Mouse (Mus musculus): Measurements from ENCODE around the gene Tmtc1. TPM values are rescaled to one million over a fixed set of nuclear protein-coding genes. Genes with fewer than 3 reads are reported as not detected.

Gene Tmtc1
- polyA plus RNA-seq, 1 experiment from 2014 or later, result 3.2 TPM

GRCm38 (mm10) chr6:148392147-148392546 lies 52.0 kb downstream of the Tmtc1 start:
- Histone ChIP-seq H3K9ac (no peak overlapping the region; the same call in 1 of the 2 replicates), H3K4me3 (no peak overlapping the region), H3K9me3 (no peaks in the 10 kb centered on the region), H3K27ac (no peak overlapping the region), H3K27me3 (no peaks in the 10 kb centered on the region), H3K4me1 (peaks cover 15% of the 10 kb centered on the region), H3K36me3 (no peaks in the 10 kb centered on the region), H3K4me2 (replicated peaks) (no peak overlapping the region)
- no peak for ATAC-seq (ENCODE audit: insufficient number of reproducible peaks, insufficient read depth, low FRiP score, low TSS enrichment)
- WGBS, result 41% methylated on average over 10 of the region's 10 CpGs

GRCm38 (mm10) chr6:148391286-148391685 lies 52.9 kb downstream of the Tmtc1 start:
- Histone ChIP-seq H3K36me3 (no peaks in the 10 kb centered on the region), H3K4me3 (no peak overlapping the region), H3K4me2 (replicated peaks) (no peak overlapping the region), H3K27me3 (no peaks in the 10 kb centered on the region), H3K4me1 (peaks cover 15% of the 10 kb centered on the region), H3K9me3 (no peaks in the 10 kb centered on the region), H3K9ac (no peak overlapping the region), H3K27ac (no peak overlapping the region)
- ATAC-seq (ENCODE audit: insufficient number of reproducible peaks, insufficient read depth, low FRiP score, low TSS enrichment), result no peak
- WGBS, result 78% methylated on average over 7 of the region's 7 CpGs

- H3K36me3 ChIP-seq, result no peaks in the 10 kb centered on the region
- no peak overlapping the region for H3K4me2 ChIP-seq (replicated peaks)
- 45% methylated on average over 4 of the region's 4 CpGs for WGBS
- no peak overlapping the region for H3K4me3 ChIP-seq
- H3K9ac ChIP-seq, result no peak overlapping the region
- peaks cover 15% of the 10 kb centered on the region for H3K4me1 ChIP-seq
- H3K27me3 ChIP-seq, result no peaks in the 10 kb centered on the region
- no peak overlapping the region for H3K27ac ChIP-seq
- ATAC-seq (ENCODE audit: insufficient number of reproducible peaks, insufficient read depth, low FRiP score, low TSS enrichment), result no peak
- no peaks in the 10 kb centered on the region for H3K9me3 ChIP-seq
These were observed 53.4 kb downstream of the Tmtc1 start for GRCm38 (mm10) chr6:148390630-148391276.

DNA sequence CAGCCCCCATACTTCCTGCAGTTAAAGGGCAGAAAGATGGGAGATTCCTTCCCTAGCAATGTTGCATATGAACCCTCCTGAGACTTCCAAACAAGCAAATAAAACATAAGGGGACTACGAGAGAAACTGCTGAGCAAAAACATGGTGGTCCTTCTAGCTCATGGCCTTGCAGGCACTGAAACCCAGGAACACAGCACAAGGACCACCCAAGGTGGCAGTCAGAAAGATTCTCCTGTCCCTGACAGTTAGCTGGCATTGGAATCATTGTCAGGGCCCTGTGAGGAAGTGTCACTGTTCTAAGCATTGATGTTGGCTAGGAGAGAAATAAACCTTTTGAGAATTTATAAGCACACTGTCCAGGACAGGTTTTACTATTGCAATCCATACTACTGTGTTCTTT lies 56.2 kb downstream of the Tmtc1 start:
- Histone ChIP-seq H3K27ac (no peak overlapping the region), H3K9ac (no peak overlapping the region), H3K4me2 (replicated peaks) (no peak overlapping the region), H3K27me3 (no peaks in the 10 kb centered on the region), H3K36me3 (no peaks in the 10 kb centered on the region), H3K4me1 (peaks cover 15% of the 10 kb centered on the region), H3K9me3 (no peaks in the 10 kb centered on the region), H3K4me3 (no peak overlapping the region)
- no peak for ATAC-seq (ENCODE audit: insufficient number of reproducible peaks, insufficient read depth, low FRiP score, low TSS enrichment)
- 36% methylated on average over 1 of the region's 1 CpGs for WGBS

DNA sequence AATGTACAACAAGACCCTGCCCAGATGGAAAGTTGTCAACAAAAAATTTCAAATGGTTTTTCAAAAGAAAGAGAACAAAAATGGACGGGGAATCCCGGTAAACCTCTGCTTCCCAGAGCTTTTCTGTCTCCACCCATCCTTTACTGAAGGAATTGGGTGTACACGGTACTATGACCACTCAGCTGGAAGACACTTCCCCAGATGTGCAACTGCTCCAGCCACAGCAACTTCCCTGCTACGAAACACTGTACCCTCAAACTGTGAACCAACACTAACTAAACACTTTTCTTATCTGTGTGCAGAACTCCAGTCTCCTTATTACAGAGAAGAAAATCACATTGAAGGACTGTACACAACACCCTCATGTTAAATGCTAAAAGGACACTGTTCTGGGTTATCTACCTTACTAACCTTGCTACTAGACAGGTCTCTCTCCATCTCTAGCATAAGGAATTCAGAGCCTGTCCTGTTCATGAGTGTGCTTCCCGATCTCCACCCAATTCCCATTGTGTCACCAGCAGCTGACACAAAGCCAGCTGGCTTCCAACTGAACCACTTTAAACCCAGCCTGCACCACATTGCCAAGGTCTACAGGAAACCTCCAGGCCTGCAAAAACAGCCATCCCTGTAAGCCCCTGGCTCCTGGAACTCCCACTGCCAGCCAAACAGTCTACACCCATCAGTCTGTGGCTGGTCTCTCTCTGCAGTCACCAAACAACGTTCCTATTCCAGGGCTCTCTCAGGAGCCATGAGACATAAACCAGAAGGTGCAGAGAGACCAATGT lies 59.9 kb downstream of the Tmtc1 start:
- H3K36me3 ChIP-seq, result no peaks in the 10 kb centered on the region
- no peaks in the 10 kb centered on the region for H3K27me3 ChIP-seq
- no peak overlapping the region for H3K9ac ChIP-seq
- no peak overlapping the region for H3K27ac ChIP-seq
- WGBS, result 77% methylated on average over 6 of the region's 6 CpGs
- H3K4me2 ChIP-seq (replicated peaks), result no peak overlapping the region
- no peak for ATAC-seq (ENCODE audit: insufficient number of reproducible peaks, insufficient read depth, low FRiP score, low TSS enrichment)
- H3K9me3 ChIP-seq, result no peaks in the 10 kb centered on the region
- H3K4me1 ChIP-seq, result peaks cover 3% of the 10 kb centered on the region; the same call in 1 of the 2 replicates
- no peak overlapping the region for H3K4me3 ChIP-seq

DNA sequence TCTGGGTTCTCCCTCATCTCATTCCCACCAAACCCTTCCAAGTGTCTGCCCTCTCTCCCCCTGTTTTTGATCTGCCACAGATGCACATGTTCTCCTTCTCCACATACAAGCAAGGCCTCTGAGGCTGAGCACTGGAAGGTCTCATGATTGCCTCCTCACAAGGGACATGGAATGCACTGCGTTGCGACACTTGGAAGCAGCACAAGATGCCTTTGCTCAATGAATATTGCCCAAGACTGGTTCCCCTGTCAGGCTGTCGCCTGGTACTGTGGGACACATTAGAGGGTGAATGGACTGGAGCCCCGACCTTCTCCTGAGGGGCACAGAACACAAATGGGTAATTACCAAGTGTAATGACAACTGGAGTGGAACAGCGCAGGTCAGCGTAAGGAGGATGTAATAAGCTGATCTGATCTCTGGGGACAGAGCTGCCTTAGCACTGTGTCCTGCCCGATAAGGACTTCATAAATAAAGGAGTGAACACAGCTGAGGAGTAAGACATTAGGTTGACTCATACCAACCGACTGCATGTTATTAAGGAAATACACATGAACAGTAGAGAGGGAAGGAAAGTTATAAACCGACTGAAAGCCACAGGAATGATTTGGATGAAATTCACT lies 62.9 kb downstream of the Tmtc1 start:
- no peak overlapping the region for H3K4me2 ChIP-seq (replicated peaks)
- no peak overlapping the region for H3K9ac ChIP-seq
- no peaks in the 10 kb centered on the region for H3K9me3 ChIP-seq
- no peak overlapping the region for H3K27ac ChIP-seq
- WGBS, result 75% methylated on average over 9 of the region's 9 CpGs
- no peaks in the 10 kb centered on the region for H3K4me1 ChIP-seq
- H3K4me3 ChIP-seq, result no peak overlapping the region
- ATAC-seq (ENCODE audit: insufficient number of reproducible peaks, insufficient read depth, low FRiP score, low TSS enrichment), result 0 out of 2 replicates have a peak, but pooled peaks have one; percentile 47
- no peaks in the 10 kb centered on the region for H3K27me3 ChIP-seq
- no peaks in the 10 kb centered on the region for H3K36me3 ChIP-seq

DNA sequence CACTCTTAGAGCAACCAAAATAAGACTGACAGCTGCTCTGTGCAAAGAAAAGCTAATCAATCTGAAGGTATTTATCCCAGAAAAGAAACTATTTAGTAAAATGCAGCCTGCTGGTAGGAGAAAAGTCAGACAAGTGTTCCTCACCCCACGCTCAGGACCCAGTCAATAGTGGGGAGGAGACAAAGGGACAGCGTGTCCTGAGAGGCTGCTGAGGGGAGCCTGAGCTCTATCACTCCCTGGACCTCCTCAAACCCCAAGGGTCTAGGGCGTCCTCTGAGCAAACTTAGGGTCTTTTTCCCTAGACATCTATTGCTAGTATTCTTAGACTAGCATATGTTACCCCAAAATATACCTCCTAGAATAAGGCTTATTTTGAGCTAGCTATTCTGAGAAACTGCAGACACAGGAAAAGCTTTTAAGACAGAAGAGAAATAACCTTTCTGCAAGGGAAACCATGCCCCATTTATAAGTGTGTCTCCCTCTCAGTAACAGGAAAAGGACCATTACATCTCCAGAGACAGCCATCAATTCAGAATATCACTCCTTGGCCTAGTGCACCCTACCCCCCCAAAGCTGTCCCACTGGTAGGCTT lies 68.5 kb downstream of the Tmtc1 start:
- no peak for ATAC-seq (ENCODE audit: insufficient number of reproducible peaks, insufficient read depth, low FRiP score, low TSS enrichment)
- Histone ChIP-seq H3K27me3 (no peaks in the 10 kb centered on the region), H3K36me3 (no peaks in the 10 kb centered on the region), H3K4me3 (no peak overlapping the region), H3K9ac (no peak overlapping the region), H3K4me2 (replicated peaks) (no peak overlapping the region), H3K9me3 (no peaks in the 10 kb centered on the region), H3K4me1 (no peaks in the 10 kb centered on the region), H3K27ac (no peak overlapping the region)
- WGBS, result 46% methylated on average over 3 of the region's 3 CpGs

- Histone ChIP-seq H3K4me2 (replicated peaks) (no peak overlapping the region), H3K27ac (no peak overlapping the region), H3K9ac (no peak overlapping the region), H3K4me1 (no peaks in the 10 kb centered on the region), H3K9me3 (no peaks in the 10 kb centered on the region), H3K27me3 (no peaks in the 10 kb centered on the region), H3K4me3 (no peak overlapping the region), H3K36me3 (no peaks in the 10 kb centered on the region)
- 84% methylated on average over 3 of the region's 3 CpGs for WGBS
- ATAC-seq (ENCODE audit: insufficient number of reproducible peaks, insufficient read depth, low FRiP score, low TSS enrichment), result no peak
These were observed 69.2 kb downstream of the Tmtc1 start for GRCm38 (mm10) chr6:148375015-148375414.

- Histone ChIP-seq H3K27ac (no peak overlapping the region), H3K9me3 (no peaks in the 10 kb centered on the region), H3K4me1 (no peaks in the 10 kb centered on the region), H3K36me3 (no peaks in the 10 kb centered on the region), H3K9ac (no peak overlapping the region), H3K4me2 (replicated peaks) (no peak overlapping the region), H3K27me3 (no peaks in the 10 kb centered on the region), H3K4me3 (no peak overlapping the region)
- no peak for ATAC-seq (ENCODE audit: insufficient number of reproducible peaks, insufficient read depth, low FRiP score, low TSS enrichment)
- WGBS, result 77% methylated on average over 2 of the region's 2 CpGs
These were observed 70.7 kb downstream of the Tmtc1 start for GRCm38 (mm10) chr6:148373444-148373843.

DNA sequence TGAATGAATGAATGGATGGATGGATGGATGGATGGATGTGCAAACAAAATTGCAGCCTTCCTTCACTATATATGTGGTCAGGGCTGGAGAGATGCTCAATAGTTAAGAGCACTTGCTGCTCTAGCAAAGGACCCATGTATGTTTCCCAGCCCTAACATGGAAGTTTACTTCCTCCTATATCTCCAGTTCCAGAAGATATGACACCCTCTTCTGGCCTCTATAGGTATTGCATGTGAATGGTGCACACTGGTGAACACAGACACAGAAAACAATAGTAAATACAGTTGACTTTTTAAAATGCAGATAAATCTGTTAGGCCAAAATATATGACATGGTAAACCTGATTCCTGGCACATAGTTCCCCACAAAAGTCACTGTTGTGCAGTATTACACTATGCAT lies 73.0 kb downstream of the Tmtc1 start:
- H3K9me3 ChIP-seq, result no peaks in the 10 kb centered on the region
- no peaks in the 10 kb centered on the region for H3K27me3 ChIP-seq
- no peak for ATAC-seq (ENCODE audit: insufficient number of reproducible peaks, insufficient read depth, low FRiP score, low TSS enrichment)
- H3K4me2 ChIP-seq (replicated peaks), result no peak overlapping the region
- no peak overlapping the region for H3K27ac ChIP-seq
- no peaks in the 10 kb centered on the region for H3K36me3 ChIP-seq
- H3K4me1 ChIP-seq, result peaks cover 6% of the 10 kb centered on the region; the same call in 1 of the 2 replicates
- no peak overlapping the region for H3K9ac ChIP-seq
- H3K4me3 ChIP-seq, result no peak overlapping the region

- H3K4me3 ChIP-seq, result no peak overlapping the region
- H3K4me2 ChIP-seq (replicated peaks), result no peak overlapping the region
- no peaks in the 10 kb centered on the region for H3K27me3 ChIP-seq
- 18% methylated on average over 4 of the region's 4 CpGs for WGBS
- H3K27ac ChIP-seq, result no peak overlapping the region
- H3K9ac ChIP-seq, result no peak overlapping the region
- no peak for ATAC-seq (ENCODE audit: insufficient number of reproducible peaks, insufficient read depth, low FRiP score, low TSS enrichment)
- H3K9me3 ChIP-seq, result no peaks in the 10 kb centered on the region
- peaks cover 6% of the 10 kb centered on the region; the same call in 1 of the 2 replicates for H3K4me1 ChIP-seq
- H3K36me3 ChIP-seq, result no peaks in the 10 kb centered on the region
These were observed 77.1 kb downstream of the Tmtc1 start for GRCm38 (mm10) chr6:148367094-148367539.
